Mouse (Mus musculus) olfactory bulb, adult 2 months (tissue): Measurements from ENCODE around the gene Zfp418.

Source experiments
- CTCF ChIP-seq: fragments of 200-500 bp; IDR thresholded peaks from 2 replicates; pipeline ENCODE4 v1.5.1; 2012; ENCODE audit warnings: low read depth, mild to moderate bottlenecking, low read length, moderate library complexity; ENCODE audit not compliant: insufficient read depth
- POLR2A ChIP-seq: fragments of 200-500 bp; IDR thresholded peaks from 2 replicates; pipeline ENCODE4 v1.6.1; 2012; ENCODE audit warnings: mild to moderate bottlenecking, low read depth, low read length, moderate library complexity; ENCODE audit not compliant: insufficient read depth

GRCm38 (mm10) chr7:7145991-7146608 lies 25.0 kb upstream of the Zfp418 start:
- TF ChIP-seq CTCF = no peak
- TF ChIP-seq POLR2A = no peak
